Mouse (Mus musculus) heart, embryonic 15.5 days (tissue): ENCODE measurements around the gene Snrpa1. TPM values are rescaled to one million over a fixed set of nuclear protein-coding genes. Genes with fewer than 3 reads are reported as not detected.
A peak's percentile ranks its signal among the peaks of the same experiment; 100 is the strongest.

ENCODE experiments used
- ATAC-seq: fragments of 200-750 bp; cut with Nextera tagmentation; replicated peaks from 2 replicates; pipeline ENCODE4 v1.8.0; 2017; ENCODE audit warnings: low read depth, moderate TSS enrichment; ENCODE audit not compliant: insufficient number of reproducible peaks, insufficient read depth, low FRiP score
- H3K27ac ChIP-seq: fragments of 300-500 bp; sonication (generic); 2 replicates; pipeline ENCODE4 v1.5.1; 2015; ENCODE audit warnings: mild to moderate bottlenecking, inconsistent platforms
- H3K27me3 ChIP-seq: fragments of 300-500 bp; sonication (generic); 2 replicates; pipeline ENCODE4 v1.6.1; 2015; ENCODE audit warnings: inconsistent platforms
- H3K36me3 ChIP-seq: fragments of 300-500 bp; sonication (generic); 2 replicates; pipeline ENCODE4 v1.6.1; 2015; ENCODE audit warnings: mild to moderate bottlenecking, inconsistent platforms
- H3K4me1 ChIP-seq: fragments of 300-500 bp; sonication (generic); replicated peaks from 2 replicates; pipeline ENCODE4 v1.6.1; 2015; ENCODE audit warnings: inconsistent platforms
- H3K4me2 ChIP-seq: fragments of 300-500 bp; sonication (generic); 2 replicates; pipeline ENCODE4 v1.6.1; 2015; ENCODE audit warnings: inconsistent platforms, mild to moderate bottlenecking, moderate library complexity
- H3K4me3 ChIP-seq: fragments of 300-500 bp; sonication (generic); 2 replicates; pipeline ENCODE4 v1.5.1; 2015; ENCODE audit warnings: mild to moderate bottlenecking, inconsistent platforms
- H3K9ac ChIP-seq: fragments of 300-500 bp; sonication (generic); 2 replicates; pipeline ENCODE4 v1.6.1; 2015; ENCODE audit warnings: mild to moderate bottlenecking, inconsistent platforms
- H3K9me3 ChIP-seq: fragments of 300-500 bp; sonication (generic); replicated peaks from 2 replicates; pipeline ENCODE4 v1.6.1; 2016; ENCODE audit warnings: inconsistent platforms
- WGBS: fragments of 180-500 bp; shearing (Covaris S2); methylation state at CpG from one replicate; pipeline ENCODE4 v1.1.7; 2015; ENCODE audit warnings: mixed read lengths; 5-methylcytosine and 5-hydroxymethylcytosine counted together
- polyA plus RNA-seq: library from polyadenylated mRNA; unstranded; fragments of >200 nt; fragmentation: Nextera tagmentation; extraction: Ambion mirVana; gene quantifications from 2 replicates; pipeline ENCODE4 v1.2.1, GENCODE M21; 2015

The Snrpa1 gene
- polyA plus RNA-seq, 1 experiment from 2014 or later: 86.1 TPM

DNA sequence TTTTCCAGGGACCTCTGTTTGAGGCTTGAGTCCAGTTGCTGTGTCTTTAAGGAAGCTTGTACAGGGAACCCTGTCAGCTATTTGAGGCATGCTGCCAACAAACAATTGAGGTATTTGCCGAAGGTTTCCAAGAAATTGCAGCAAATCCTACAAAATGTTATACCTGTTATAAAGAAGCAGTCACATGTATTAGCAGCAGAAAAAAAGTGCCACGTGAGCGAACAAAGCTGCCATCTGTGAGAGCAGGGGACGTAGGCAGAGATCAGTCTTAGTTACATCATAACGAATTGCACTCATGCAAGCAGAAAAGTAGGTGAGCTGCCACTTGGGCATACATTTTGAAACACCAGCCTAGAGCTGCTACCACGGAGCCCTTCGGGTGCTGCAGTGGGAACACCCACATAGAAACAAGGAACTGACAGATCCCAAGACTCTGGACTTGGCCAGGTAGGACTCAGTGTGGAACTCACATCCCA lies 47.8 kb downstream of the Snrpa1 start:
- H3K4me2 ChIP-seq: no peak overlapping the region
- ATAC-seq: no peak
- no peak overlapping the region for H3K9ac ChIP-seq

DNA sequence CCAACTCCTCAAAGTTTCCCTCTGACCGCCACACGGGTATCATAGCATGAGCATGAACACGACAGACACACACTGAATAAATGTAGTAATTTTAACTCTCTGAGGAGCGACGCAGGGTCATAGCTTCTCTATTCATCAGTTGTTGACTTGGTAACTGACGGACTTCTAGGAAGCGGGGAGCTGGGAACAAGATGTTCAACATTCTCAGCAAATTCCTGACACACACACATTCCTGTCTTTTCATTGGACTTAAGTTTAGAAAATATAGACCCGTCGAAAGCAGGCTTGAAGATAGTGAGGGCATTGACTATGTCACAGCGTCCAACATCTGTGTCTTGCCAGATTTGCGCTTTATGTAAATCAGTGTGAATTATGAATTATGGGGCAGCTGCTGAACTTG lies 48.4 kb downstream of the Snrpa1 start:
- H3K9me3 ChIP-seq: no peaks in the 10 kb centered on the region
- WGBS: 53% methylated on average over 11 of the region's 11 CpGs
- H3K9ac ChIP-seq: no peak overlapping the region
- no peak for ATAC-seq
- H3K4me1 ChIP-seq: peaks cover 25% of the 10 kb centered on the region
- H3K36me3 ChIP-seq: no peaks in the 10 kb centered on the region
- H3K4me2 ChIP-seq: no peak overlapping the region
- H3K27ac ChIP-seq: no peak overlapping the region
- no peaks in the 10 kb centered on the region for H3K27me3 ChIP-seq
- H3K4me3 ChIP-seq: no peak overlapping the region

More for the DNA sequence above, 47.8 kb downstream of the Snrpa1 start:
- 59% methylated on average over 7 of the region's 7 CpGs for WGBS
- Histone ChIP-seq H3K4me3 (no peak overlapping the region), H3K4me1 (peaks cover 22% of the 10 kb centered on the region), H3K27ac (no peak overlapping the region), H3K27me3 (no peaks in the 10 kb centered on the region), H3K9me3 (no peaks in the 10 kb centered on the region), H3K36me3 (no peaks in the 10 kb centered on the region)

DNA sequence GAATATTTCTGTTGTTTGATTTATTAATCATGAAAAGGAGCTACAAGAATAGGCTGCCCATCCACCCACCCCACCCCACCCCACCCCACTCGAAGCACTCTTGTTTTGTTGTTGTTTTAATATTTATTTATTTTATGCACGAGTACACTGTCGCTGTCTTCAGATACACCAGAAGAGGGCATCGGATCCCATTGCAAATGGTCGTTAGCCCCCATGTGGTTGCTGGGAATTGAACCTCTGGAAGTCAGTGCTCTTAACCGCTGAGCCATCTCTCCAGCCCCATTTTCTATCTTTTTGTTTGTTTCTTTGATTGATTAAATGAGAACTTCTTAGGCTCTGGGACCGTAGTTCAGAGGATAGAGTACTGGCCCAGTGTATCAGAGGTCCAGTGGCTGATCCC lies 49.1 kb downstream of the Snrpa1 start:
- Histone ChIP-seq H3K9ac (no peak overlapping the region), H3K4me1 (peaks cover 29% of the 10 kb centered on the region), H3K27me3 (no peaks in the 10 kb centered on the region), H3K36me3 (no peaks in the 10 kb centered on the region), H3K27ac (no peak overlapping the region), H3K4me3 (no peak overlapping the region), H3K9me3 (no peaks in the 10 kb centered on the region), H3K4me2 (0 out of 2 replicates have a peak overlapping the region, but pooled peaks have one; percentile 97)
- WGBS: 19% methylated on average over 7 of the region's 7 CpGs
- ATAC-seq: no peak

DNA sequence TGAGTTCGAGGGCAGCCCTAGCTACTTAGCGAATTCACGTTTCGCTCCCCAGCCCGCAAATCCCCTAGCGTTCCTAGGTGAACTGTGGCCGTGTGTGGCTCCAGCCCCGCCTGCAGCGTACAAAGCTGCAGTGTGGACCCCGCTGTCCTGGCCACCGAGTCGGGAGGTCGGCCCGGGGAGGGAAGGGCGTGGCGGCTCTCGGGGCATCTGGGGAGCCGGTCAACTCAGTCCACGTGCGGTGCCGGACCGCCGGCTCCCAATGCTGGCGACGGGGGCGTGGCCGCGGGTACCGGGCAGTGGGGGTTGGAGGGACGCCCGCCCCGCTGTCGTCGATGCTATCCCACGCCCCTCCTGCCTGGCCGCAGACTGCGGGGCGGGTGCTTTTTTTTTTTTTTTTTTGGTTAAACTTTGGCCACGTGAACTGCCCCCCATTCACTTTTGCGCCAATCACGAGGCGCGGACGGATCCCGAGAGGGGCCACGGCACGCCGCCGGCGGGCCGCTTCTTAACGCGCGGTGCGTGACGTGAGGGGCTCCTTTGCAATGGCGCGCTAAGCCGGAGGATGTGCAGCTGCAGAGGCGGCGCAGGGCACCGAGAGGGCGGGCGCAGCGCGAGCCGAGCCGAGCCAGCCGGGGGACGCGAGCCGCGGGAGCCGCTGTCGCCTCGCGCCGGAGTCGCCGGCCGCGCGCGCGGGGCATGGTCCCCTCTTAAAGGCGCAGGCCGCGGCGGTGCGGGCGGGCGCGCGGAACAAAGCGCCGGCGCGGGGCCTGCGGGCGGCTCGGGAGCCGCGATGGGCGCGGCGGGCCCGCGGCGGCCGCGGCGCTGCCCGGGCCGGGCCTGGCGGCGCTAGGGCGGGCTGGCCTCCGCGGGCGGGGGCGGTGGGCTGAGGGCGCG lies 50.4 kb downstream of the Snrpa1 start, which contains the start of gene Chsy1:
TSS of gene Chsy1 (plus strand) at position 555 of the 894 bp plus-strand sequence.
- H3K9me3 ChIP-seq: no peaks in the 10 kb centered on the region
- peak within 1 kb of the TSS; percentile 86 for H3K9ac ChIP-seq
- ATAC-seq: peak; percentile 85
- H3K4me2 ChIP-seq: peak within 1 kb of the TSS; percentile 97
- H3K36me3 ChIP-seq: no peaks in the 10 kb centered on the region
- H3K4me1 ChIP-seq: peaks cover 38% of the 10 kb centered on the region
- H3K27me3 ChIP-seq: no peaks in the 10 kb centered on the region
- under 1% methylated on average over 78 of the region's 123 CpGs for WGBS
- H3K4me3 ChIP-seq: peak within 1 kb of the TSS; percentile 95
- H3K27ac ChIP-seq: peak within 1 kb of the TSS; percentile 91

DNA sequence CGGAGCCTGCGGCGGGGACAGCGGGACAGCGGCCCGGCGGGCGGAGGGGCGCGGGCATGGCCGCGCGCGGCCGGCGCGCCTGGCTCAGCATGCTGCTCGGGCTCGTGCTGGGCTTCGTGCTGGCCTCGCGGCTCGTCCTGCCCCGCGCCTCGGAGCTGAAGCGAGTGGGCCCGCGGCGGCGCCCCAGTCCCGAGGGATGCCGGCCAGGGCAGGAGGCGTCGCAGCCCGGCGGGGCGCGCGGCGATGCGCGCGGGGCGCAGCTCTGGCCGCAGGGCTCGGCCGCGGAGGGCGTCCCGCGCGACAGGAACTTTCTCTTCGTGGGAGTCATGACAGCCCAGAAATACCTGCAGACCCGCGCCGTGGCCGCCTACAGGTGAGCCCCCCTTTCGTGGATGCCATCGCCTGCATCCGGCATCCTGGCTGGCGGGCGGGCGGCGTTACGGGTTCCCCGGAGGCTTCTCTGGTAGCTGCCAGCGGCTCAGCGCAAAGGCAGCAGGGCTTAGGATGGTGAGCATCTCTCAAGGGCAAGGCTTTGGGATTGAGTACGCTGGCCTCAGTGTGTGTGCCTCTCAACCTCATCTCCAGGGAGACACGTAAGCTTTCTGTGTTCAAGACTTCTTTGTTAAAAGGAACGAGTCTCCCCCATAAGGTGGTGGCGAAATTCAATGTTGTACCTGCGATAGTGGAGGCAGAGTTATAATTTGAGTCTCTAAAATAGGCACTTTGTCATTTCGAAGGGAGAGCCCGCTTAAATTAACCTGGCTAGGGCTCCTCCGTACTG lies 51.2 kb downstream of the Snrpa1 start:
- WGBS: under 1% methylated on average over 64 of the region's 77 CpGs
- Histone ChIP-seq H3K36me3 (no peaks in the 10 kb centered on the region), H3K9me3 (no peaks in the 10 kb centered on the region), H3K4me2 (peak overlapping the region; percentile 97), H3K9ac (peak overlapping the region; percentile 86), H3K27ac (peak overlapping the region; percentile 91), H3K4me3 (peak overlapping the region; percentile 95), H3K27me3 (no peaks in the 10 kb centered on the region), H3K4me1 (peaks cover 42% of the 10 kb centered on the region)
- ATAC-seq: peak; percentile 54

DNA sequence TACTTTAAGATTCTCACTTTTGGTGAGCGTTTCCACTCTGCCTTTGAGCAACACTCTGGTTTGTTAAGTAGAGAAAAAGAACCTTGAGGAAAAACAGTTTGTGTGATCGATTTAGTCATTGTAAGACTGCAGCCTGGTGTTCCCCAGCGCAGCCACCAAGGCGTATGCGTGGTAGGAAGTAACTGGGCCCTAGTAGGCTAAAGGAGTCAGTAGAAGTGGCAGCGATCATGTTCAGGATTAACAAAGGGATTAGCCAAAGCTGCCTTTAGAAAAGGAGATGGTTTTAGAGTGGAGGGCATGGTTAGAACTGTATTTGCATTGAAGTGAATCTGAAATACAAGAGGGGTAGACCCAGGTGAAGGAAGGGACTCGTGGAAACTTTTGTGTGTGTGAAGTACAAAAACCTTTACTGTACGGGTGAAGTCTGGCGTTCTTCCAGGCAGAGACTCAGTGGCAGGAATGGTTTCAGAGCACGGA lies 51.9 kb downstream of the Snrpa1 start:
- peaks cover 46% of the 10 kb centered on the region for H3K4me1 ChIP-seq
- WGBS: 3% methylated on average over 10 of the region's 10 CpGs
- peak overlapping the region; percentile 91 for H3K27ac ChIP-seq
- ATAC-seq: no peak
- H3K9ac ChIP-seq: peak overlapping the region; percentile 86
- no peaks in the 10 kb centered on the region for H3K27me3 ChIP-seq
- H3K9me3 ChIP-seq: no peaks in the 10 kb centered on the region
- H3K36me3 ChIP-seq: no peaks in the 10 kb centered on the region
- H3K4me3 ChIP-seq: peak overlapping the region; percentile 95
- peak overlapping the region; percentile 97 for H3K4me2 ChIP-seq

DNA sequence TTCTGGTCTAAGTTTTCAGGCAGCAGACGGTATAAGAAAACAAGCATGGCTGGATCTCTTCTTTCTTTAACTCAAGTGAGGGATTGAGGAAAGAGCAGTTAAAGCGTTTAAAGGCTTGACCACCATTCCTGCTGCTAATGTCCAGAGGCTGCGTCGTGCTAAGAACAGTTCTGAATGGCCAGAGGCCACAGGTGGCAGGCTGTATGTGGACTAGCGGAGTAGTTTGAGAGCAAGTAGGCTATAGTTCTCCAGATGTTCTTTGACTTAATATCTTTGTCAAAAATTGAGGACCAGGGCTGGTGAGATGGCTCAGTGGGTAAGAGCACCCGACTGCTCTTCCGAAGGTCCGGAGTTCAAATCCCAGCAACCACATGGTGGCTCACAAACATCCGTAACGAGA lies 52.4 kb downstream of the Snrpa1 start:
- Histone ChIP-seq H3K4me2 (peak overlapping the region; percentile 97), H3K4me1 (peaks cover 51% of the 10 kb centered on the region), H3K27ac (peak overlapping the region; percentile 91), H3K4me3 (peak overlapping the region; percentile 95), H3K9ac (peak overlapping the region; percentile 86), H3K27me3 (no peaks in the 10 kb centered on the region), H3K9me3 (no peaks in the 10 kb centered on the region), H3K36me3 (no peaks in the 10 kb centered on the region)
- no peak for ATAC-seq
- WGBS: 67% methylated on average over 10 of the region's 10 CpGs

DNA sequence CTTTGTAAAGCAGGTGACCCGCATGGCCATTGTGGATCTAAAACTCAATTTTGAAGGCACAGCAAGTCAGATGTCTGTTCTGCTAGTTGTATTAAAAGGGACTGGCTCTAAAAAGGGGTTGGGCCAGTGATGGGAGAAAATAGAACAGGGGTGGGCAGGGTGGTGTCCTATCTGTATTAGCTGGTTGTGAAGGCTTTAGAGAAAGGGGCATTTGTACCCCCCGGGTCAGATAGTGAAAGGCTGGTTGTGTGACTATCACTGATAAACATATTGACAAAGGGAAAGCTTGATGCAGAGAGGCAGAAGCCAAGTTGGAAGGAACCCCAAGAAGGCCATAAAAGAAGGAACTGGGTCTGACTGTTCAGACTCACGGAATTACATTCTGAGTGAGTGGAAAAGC lies 54.8 kb downstream of the Snrpa1 start:
- H3K27me3 ChIP-seq: no peaks in the 10 kb centered on the region
- H3K9ac ChIP-seq: no peak overlapping the region
- H3K36me3 ChIP-seq: no peaks in the 10 kb centered on the region
- no peak overlapping the region for H3K4me2 ChIP-seq
- H3K4me1 ChIP-seq: peaks cover 66% of the 10 kb centered on the region
- no peak overlapping the region for H3K4me3 ChIP-seq
- no peak for ATAC-seq
- H3K27ac ChIP-seq: no peak overlapping the region
- H3K9me3 ChIP-seq: no peaks in the 10 kb centered on the region
- 73% methylated on average over 3 of the region's 3 CpGs for WGBS

DNA sequence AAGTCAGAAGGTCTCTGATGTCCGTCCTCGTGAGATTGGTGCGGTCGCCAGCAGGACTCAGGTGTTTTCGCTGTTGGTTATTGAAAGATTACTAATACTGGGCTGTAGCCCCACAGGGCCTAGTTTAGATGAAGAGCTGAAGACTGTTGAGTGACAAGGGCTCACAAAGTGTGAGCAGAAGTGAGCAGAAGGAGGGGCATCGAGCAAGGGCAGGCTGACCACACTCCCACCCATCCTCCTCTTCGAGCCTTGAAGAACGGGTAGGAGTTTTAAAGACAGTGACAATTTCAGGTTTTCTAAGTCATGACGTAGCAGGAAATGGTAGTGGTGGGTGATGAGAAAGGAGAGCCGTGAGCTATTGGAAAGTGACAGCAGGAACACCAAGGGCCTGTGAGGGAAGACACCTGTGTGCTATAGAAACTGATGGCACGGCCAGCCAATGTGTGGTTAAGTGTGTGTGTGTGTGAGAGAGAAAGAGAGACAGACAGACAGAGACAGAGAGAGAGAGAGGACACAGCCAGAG lies 57.1 kb downstream of the Snrpa1 start:
- Histone ChIP-seq H3K36me3 (no peaks in the 10 kb centered on the region), H3K4me1 (peaks cover 68% of the 10 kb centered on the region), H3K9me3 (no peaks in the 10 kb centered on the region), H3K27me3 (no peaks in the 10 kb centered on the region), H3K4me2 (no peak overlapping the region; the same call in 1 of the 2 replicates), H3K27ac (no peak overlapping the region), H3K9ac (no peak overlapping the region), H3K4me3 (no peak overlapping the region)
- no peak for ATAC-seq
- 59% methylated on average over 11 of the region's 11 CpGs for WGBS

DNA sequence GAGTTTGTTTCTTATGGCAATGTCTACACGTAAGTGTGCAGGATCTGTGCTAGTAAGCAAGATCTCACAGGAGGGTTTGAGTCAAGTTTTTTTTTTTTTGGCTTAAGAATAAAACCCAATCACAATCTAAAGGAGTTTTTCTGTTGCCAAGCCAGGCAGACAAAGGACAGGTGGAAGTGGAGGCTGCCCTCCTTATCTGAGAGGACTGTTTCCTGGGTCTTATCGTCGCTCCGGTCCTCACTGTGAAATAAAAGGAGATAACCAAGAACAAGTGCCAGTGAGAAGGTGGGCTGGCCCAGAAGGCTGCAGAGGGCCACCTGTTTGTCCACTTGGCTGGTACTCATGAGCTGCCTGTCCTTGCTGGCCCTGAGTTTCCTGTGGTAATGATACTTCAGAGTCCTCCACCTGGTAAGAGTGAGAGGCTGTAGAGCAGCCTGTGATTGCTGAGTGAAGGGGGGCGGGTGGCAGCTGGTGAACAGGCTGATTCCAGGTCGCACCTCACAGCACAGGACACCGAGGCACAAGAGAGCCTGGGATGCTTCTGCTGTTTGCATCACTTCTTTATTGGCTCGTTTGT lies 58.2 kb downstream of the Snrpa1 start:
- H3K36me3 ChIP-seq: no peaks in the 10 kb centered on the region
- H3K9me3 ChIP-seq: no peaks in the 10 kb centered on the region
- no peak overlapping the region for H3K27ac ChIP-seq
- no peaks in the 10 kb centered on the region for H3K27me3 ChIP-seq
- ATAC-seq: no peak
- no peak overlapping the region for H3K4me3 ChIP-seq
- H3K4me1 ChIP-seq: peaks cover 62% of the 10 kb centered on the region
- no peak overlapping the region; the same call in 1 of the 2 replicates for H3K9ac ChIP-seq
- no peak overlapping the region for H3K4me2 ChIP-seq
- WGBS: 44% methylated on average over 8 of the region's 8 CpGs

DNA sequence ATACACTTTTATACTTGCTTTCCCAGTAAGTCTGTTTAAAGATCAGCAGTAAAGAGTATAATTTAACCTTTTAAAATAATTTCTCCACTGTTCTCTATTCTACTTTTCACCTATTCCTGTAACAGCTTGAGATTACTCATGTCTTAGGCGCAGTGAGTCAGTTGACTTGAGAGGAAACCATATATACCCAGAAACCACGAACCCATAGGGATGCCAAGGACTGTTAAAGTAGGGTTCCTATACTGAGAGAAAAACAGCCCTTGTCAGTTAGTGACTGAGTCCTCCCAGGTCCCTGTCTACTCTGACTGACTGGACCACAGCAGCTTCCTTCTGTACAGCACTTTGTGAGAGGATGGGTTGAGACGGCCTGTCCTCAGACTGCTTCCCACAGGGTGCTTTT lies 59.2 kb downstream of the Snrpa1 start:
- Histone ChIP-seq H3K27ac (no peak overlapping the region), H3K9ac (no peak overlapping the region), H3K4me2 (no peak overlapping the region), H3K36me3 (no peaks in the 10 kb centered on the region), H3K4me3 (no peak overlapping the region), H3K9me3 (no peaks in the 10 kb centered on the region), H3K4me1 (peaks cover 56% of the 10 kb centered on the region), H3K27me3 (no peaks in the 10 kb centered on the region)
- 81% methylated on average over 3 of the region's 3 CpGs for WGBS
- ATAC-seq: no peak
